Mouse (Mus musculus) heart, adult 2 months (tissue): ENCODE measurements around the gene Tenm4.

ENCODE experiments used
- CTCF ChIP-seq: fragments of 200-600 bp; IDR thresholded peaks from 2 replicates; pipeline ENCODE4 v1.8.1; 2022; ENCODE audit warnings: antibody characterized with exemption, mild to moderate bottlenecking, moderate library complexity
- POLR2A ChIP-seq: fragments of 200-500 bp; IDR thresholded peaks from 2 replicates; pipeline ENCODE4 v1.6.1; 2011; ENCODE audit warnings: mild to moderate bottlenecking, low read depth, low read length, control low read depth; ENCODE audit not compliant: insufficient read depth

DNA sequence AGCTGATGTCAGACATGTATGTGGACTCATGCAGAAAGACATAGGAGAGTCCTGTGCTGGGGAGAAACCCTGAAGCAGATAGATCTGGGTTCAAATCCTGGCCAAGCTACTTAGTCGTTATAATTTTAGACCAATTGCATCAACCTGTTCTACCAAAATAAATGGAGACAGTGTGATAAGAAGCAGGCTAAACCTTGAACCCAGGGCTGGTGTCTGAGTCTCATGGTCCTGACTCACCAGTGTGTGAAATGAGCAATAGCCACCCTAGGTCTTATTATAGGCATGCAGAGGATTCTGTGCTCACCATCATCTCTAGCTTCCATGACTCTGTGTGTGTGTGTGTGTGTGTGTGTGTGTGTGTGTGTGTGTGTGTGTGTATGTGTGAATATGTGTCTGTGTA lies 609.5 kb downstream of the Tenm4 start:
- TF ChIP-seq CTCF (no peak), POLR2A (no peak)
